Mouse (Mus musculus): ENCODE data around the gene Rora.

Rora gene

GRCm38 (mm10) chr9:69301955-69302354, 648.4 kb downstream of the Rora start:
- in situ Hi-C loops (cut with MseI, MboI): no loop called here

GRCm38 (mm10) chr9:69302846-69303245, 649.3 kb downstream of the Rora start:
- in situ Hi-C loops (cut with MseI, MboI): no loop called here

DNA sequence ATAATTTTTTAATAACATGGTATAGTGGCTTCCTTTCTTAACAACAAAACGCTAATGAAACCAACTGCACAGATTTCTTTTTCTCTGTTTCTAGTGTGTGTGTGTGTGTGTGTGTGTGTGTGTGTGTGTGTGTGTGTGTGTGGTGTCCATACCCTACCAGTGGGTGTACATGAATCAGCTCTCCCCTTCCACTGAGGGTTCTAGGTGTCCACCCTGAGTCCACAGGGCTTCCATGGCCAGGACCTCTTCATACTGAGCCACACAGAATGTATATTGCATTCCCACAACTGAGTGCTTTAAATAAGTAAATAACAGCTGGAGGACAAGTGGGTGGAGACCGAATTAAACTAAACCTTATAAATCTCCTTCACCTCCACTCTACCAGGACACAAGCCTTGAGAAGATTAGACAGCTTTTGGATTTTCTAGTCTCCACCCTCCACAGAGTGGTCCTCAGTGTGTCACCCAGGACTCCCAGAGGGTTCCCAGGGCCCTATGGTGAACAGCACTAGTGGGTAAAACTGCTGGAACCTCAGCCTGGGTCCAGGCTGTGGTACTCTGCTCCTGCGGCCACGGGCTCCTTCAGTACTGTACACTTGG, 649.9 kb downstream of the Rora start:
- in situ Hi-C loops (cut with MseI, MboI): no loop called here

- in situ Hi-C loops (cut with MseI, MboI): no loop called here
Measured at GRCm38 (mm10) chr9:69303962-69304361, 650.4 kb downstream of the Rora start.

GRCm38 (mm10) chr9:69304492-69304891, 650.9 kb downstream of the Rora start:
- in situ Hi-C loops (cut with MseI, MboI): no loop called here

- in situ Hi-C loops (cut with MseI, MboI): no loop called here
Measured at GRCm38 (mm10) chr9:69304991-69305390, 651.4 kb downstream of the Rora start.

DNA sequence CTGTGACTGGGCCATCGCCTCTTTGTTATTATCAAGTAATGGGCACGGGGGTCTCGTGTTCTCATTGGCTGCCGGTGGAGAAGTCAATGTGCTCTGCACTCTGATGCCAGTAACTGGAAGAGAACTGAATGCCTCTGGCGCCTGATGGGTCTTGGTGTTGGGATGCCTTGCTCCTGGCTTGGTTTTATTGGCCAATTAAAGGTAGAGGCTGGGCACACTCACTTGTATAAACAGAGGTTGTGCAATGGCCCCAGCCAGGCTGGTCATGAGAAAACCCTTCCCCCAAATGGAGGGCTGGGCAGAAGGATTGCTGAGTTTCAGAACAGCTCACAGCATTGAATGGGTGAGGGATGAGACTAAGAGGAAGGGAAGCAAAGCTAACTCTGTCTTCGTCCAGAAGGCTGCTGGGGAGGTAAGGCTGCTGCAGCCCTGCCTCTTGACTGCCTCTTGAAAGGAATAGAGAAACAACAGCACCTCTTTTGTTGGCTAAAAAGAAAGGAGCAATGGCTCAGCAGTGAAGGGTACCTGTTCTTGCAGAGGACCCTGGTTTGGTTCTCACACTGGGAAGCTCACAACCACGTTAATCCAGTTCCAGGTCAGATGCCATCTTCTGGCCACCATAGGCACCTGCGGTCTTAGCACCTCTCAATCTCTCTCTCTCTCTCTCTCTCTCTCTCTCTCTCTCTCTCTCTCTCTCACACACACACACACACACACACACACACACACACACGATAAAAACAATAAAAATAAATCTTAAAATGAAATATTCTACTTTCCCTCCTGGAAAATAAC, 653.3 kb downstream of the Rora start:
- in situ Hi-C loops (cut with MseI, MboI): no loop called here

DNA sequence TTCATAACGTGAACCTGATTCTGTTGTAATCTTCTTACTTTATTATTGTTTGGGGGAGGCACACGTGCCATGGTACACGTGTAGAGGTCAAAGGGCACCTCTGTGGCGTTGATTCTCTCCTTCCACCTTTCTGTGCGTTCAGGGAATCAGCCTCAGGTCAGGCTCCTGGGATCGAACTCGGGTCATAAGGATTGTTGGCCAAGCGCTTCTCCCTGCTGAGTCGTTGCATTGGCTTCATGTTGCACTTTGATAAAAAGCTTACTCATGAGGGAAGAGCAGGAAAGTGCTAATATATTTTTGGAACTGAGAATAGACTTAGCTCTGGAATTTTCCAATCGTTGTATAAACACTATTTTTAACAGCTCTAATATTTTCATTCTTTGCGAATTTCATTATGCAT, 654.4 kb downstream of the Rora start:
- in situ Hi-C loops (cut with MseI, MboI): no loop called here

- in situ Hi-C loops (cut with MseI, MboI): no loop called here
Measured at GRCm38 (mm10) chr9:69310524-69310923, 656.9 kb downstream of the Rora start.

- in situ Hi-C loops (cut with MseI, MboI): no loop called here
Measured at GRCm38 (mm10) chr9:69313297-69313696, 659.7 kb downstream of the Rora start.

DNA sequence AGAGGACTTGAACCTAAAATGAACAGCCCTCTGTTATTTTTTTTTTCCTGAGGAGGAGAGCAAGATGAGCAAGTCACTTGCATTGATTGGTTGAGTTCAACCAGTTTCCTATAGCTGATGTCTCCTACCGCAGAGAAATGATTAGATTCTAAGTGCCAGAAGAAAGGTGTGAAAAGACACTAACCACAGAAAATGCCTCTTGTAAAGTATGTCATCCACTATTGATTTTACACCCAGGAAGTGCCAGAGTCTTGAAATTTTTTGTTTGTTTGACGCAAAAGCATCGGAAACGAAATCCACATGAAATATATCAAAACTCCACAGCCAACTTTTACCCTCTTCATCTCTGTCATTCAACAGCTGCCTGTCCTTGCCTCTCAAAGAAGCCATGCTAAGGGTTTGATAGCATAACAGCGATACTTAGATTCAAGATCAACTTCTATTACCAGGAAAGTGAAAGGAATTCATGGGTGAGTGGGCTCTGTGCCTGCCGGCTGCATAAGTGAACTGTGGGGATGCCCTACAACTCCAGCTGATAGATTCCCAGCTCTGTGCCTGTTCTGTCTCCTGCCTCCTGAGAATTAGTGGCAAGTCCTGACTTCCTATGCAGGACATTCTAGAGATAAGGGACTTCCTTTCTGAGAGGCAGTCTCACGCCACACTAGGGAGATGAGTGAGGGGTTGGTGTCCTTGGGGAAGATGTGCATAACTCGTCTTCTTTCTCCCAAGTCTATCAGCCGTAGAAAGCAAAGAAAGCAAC, 661.0 kb downstream of the Rora start:
- in situ Hi-C loops (cut with MseI, MboI): no loop called here

DNA sequence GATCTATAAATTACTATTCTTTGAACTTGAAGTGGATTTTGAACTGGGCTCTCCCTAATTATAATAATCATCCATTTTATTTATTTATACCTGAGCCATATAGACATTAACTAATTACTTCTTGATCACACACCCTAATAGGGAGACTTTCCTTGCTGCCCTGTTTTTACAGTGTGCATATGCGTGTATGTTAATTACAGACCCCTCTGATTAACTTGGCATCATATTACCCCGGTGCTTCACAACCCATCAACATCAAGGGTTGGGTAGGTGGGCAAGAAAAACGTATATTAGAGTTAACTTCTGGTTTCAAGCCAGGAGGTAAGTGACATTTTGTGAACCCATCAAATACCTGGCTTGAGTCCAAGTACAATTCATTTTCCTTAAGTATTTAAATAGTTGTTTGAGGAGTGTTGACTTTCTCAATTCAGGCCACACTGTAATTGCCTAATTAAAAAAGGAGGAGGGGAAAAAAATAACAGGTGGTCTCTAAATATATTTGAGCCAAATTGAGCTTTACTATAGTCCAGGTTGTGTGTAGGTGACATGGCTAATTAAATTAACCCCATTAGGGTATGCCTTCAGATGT, 664.0 kb downstream of the Rora start:
- in situ Hi-C loops (cut with MseI, MboI): no loop called here

DNA sequence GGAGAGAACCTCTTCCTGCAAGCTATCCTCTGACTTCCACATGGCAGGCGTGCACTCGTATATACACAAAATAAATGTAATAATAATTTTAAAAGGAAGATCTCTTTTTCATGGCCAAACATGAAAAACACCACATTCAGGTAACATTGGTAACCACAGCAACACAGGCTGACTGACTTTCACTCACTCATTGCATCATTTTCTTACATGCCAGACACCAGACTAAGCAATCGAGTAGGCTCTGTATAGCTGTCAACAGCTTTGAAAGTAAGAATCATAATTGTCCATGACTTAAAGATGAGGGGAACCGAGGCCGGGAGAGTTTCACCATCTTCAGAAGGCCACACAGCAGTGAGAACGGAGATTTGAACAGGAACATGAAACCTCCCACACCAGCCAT, 665.8 kb downstream of the Rora start:
- in situ Hi-C loops (cut with MseI, MboI): no loop called here

DNA sequence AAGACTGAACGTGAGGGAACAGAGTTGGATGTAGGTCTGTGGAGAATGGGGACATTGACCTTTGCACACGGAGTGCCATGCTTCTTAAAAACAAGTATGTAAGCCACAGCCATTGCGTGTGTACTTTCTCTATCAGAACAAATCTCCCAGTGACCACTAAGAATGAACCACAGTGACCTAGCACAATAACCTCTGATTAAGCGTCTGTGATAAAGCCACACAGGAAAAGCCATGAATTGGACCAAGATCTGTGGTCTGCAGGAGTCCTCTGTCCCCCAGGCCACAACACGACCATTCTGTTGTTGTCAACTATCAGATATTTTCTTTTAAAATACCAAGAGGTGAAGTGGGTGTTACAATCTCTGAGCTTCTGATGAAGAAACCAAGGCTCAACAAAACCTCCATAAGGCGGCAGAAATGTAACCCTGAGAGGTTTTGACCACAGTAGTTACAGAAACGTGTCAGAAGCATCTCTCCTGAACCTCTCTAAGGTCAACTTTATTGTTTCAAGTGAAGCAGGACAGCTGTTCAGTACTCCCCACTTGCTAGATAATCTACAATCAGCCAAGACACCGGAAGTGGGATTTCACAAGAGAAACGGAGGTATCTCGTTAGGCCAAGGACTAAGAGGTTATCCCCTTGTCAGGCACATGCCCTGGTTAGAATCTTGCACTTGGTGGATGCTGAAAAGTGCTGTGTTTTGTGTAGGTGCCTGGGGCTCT, 666.5 kb downstream of the Rora start:
- in situ Hi-C loops (cut with MseI, MboI): no loop called here

- in situ Hi-C loops (cut with MseI, MboI): no loop called here
Measured at GRCm38 (mm10) chr9:69320635-69321027, 667.0 kb downstream of the Rora start.

GRCm38 (mm10) chr9:69321956-69322355, 668.4 kb downstream of the Rora start:
- in situ Hi-C loops (cut with MseI, MboI): no loop called here

DNA sequence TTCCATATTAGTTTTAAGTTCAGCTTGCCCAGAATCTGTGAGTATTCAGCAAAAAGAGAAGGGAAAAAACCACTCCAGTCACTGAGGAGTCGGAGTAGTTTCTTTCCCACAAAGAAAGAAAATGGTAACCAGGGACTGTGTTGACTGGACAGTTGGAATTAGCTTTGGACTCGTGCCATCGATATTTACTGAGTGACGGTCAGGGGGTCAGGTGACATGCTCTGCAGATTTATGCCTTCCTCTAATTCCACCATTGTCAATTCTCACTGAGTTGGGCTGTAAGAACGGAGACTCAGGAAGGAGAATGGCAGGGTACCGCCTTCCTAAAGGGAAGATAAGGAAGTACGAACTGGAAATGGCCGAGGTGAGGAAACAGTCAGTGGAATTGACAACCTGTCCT, 670.2 kb downstream of the Rora start:
- in situ Hi-C loops (cut with MseI, MboI): no loop called here

- in situ Hi-C loops (cut with MseI, MboI): no loop called here
Measured at GRCm38 (mm10) chr9:69327077-69327476, 673.5 kb downstream of the Rora start.

DNA sequence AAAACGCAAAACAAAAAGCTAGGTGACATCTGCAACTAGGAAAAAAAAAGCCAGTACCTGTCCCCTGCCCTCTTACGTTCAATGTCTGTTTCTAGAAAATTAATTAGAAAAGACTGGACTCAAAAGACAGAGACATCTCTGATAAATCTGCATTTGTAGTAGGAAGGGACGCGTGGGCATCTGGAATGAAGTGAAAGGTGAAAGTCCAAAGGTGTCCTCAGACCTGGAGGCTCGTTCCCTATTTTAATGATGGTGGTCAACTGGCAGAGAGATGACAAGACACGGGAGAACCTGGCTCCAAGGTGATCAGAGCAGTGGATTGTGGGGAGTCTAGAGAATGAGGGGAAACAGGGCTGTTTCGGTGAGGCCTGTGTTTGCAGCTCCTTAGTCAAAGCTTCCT, 674.0 kb downstream of the Rora start:
- in situ Hi-C loops (cut with MseI, MboI): no loop called here

DNA sequence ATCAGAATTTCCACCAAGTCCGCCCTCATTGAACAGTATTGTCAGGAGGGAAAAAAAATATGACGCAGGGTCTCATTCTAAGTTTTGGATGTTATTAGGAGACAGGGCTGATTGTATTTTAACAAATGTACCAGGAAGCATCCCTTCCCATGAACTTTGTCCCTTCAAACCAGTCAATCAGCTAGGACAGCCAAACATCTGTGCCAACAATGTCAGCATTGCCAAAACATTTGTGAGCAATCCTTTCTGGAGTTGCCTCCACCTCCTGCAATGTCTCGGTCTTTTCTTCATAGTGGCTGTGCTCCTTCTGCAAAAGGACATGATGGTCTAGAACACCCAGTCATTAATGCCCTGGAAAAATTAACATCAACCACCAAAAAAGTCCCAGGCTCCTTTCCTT, 678.2 kb downstream of the Rora start:
- in situ Hi-C loops (cut with MseI, MboI): no loop called here

- in situ Hi-C loops (cut with MseI, MboI): no loop called here
Measured at GRCm38 (mm10) chr9:69332802-69333568, 679.4 kb downstream of the Rora start.
